Mouse (Mus musculus) hindbrain, embryonic 13.5 days (tissue): Measurements from ENCODE around the gene Acap2. TPM values are rescaled to one million over a fixed set of nuclear protein-coding genes. Genes with fewer than 3 reads are reported as not detected.
A peak's percentile ranks its signal among the peaks of the same experiment; 100 is the strongest.

Source experiments
- ATAC-seq: fragments of 200-750 bp; cut with Nextera tagmentation; 2 replicates; pipeline ENCODE4 v1.8.0; 2017; ENCODE audit warnings: moderate TSS enrichment; ENCODE audit not compliant: low FRiP score
- H3K27ac ChIP-seq: fragments of 300-500 bp; sonication (generic); 2 replicates; pipeline ENCODE4 v1.5.1; 2015; ENCODE audit warnings: inconsistent platforms, mild to moderate bottlenecking, moderate library complexity
- H3K27me3 ChIP-seq: fragments of 300-500 bp; sonication (generic); 2 replicates; pipeline ENCODE4 v1.6.1; 2015; ENCODE audit warnings: mild to moderate bottlenecking, inconsistent platforms
- H3K36me3 ChIP-seq: fragments of 300-500 bp; sonication (generic); 2 replicates; pipeline ENCODE4 v1.6.1; 2015; ENCODE audit warnings: mild to moderate bottlenecking, inconsistent platforms
- H3K4me1 ChIP-seq: fragments of 300-500 bp; sonication (generic); replicated peaks from 2 replicates; pipeline ENCODE4 v1.6.1; 2015; ENCODE audit warnings: inconsistent platforms
- H3K4me2 ChIP-seq: fragments of 300-500 bp; sonication (generic); 2 replicates; pipeline ENCODE4 v1.6.1; 2015; ENCODE audit warnings: inconsistent platforms, mild to moderate bottlenecking, moderate library complexity
- H3K4me3 ChIP-seq: fragments of 300-500 bp; sonication (generic); 2 replicates; pipeline ENCODE4 v1.5.1; 2015; ENCODE audit warnings: mild to moderate bottlenecking, inconsistent platforms
- H3K9ac ChIP-seq: fragments of 300-500 bp; sonication (generic); 2 replicates; pipeline ENCODE4 v1.6.1; 2015; ENCODE audit warnings: mild to moderate bottlenecking, inconsistent platforms
- H3K9me3 ChIP-seq: fragments of 300-500 bp; sonication (generic); 2 replicates; pipeline ENCODE4 v1.6.1; 2016; ENCODE audit warnings: inconsistent platforms
- WGBS: fragments of 180-500 bp; shearing (Covaris S2); methylation state at CpG from one replicate; pipeline ENCODE4 v1.1.7; 2015; 5-methylcytosine and 5-hydroxymethylcytosine counted together
- polyA plus RNA-seq: library from polyadenylated mRNA; unstranded; fragments of >200 nt; fragmentation: Nextera tagmentation; extraction: Ambion mirVana; gene quantifications from 2 replicates; pipeline ENCODE4 v1.2.1, GENCODE M21; 2015

Gene Acap2
- polyA plus RNA-seq, 1 experiment from 2014 or later, result 12.4 TPM

- 86% methylated on average over 2 of the region's 2 CpGs for WGBS
- peak overlapping the region; percentile 97; the same call in 1 of the 2 replicates for H3K4me3 ChIP-seq
- no peaks in the 10 kb centered on the region for H3K27me3 ChIP-seq
- H3K9ac ChIP-seq, result no peak overlapping the region
- H3K4me1 ChIP-seq, result peaks cover 30% of the 10 kb centered on the region
- H3K36me3 ChIP-seq, result no peaks in the 10 kb centered on the region
- H3K9me3 ChIP-seq, result no peaks in the 10 kb centered on the region
- H3K27ac ChIP-seq, result peak overlapping the region; percentile 96; the same call in 1 of the 2 replicates
- no peak for ATAC-seq
- peak overlapping the region; percentile 80 for H3K4me2 ChIP-seq
These were observed 659 bp upstream of the Acap2 start for GRCm38 (mm10) chr16:31201704-31202103.

DNA sequence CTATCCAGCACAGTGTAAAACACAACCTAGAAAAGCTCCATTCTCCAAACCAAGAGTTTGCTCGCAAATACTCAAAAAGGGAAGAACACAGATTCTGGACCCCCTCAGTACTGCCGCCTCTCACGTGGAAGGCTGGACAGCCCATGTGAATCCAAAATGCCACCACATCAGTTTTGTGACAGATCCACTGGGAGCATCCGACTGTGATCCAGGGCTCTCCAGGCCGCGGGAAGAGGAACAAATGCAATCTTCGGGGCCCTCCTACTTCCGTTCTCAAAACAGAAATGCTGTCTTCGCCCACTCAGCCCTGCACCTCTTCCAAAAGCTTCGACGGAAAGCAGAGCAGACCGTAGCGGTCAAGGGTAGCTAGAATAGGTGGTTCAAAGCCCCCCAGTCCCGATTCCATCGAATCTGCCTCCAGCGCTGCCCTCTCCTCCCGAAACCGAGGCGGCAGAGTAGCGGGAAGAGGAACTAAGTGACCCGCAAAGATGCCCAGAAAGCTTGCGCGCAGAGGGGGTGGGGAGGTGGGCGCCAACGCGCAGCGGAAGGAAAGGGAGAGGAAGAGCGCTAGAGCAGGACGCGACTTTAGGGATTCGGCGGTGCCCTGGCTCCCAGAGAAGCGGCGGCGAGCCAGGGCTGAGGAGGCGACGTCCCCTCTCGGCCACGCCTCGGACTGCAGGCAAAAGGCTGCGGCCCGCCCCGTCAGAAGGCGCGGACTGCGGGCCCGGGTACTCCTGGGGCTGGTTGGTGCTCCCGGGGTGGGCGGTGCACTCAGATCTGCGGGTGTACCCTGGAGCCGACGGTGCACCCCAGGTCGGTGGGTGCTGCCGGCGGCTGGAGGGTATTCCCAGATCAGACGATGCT is 887 bp downstream of the Acap2 start:
- Histone ChIP-seq H3K9me3 (no peaks in the 10 kb centered on the region), H3K4me1 (peaks cover 35% of the 10 kb centered on the region), H3K4me2 (peak overlapping the region; percentile 80), H3K9ac (peak overlapping the region; percentile 97), H3K27me3 (no peaks in the 10 kb centered on the region), H3K36me3 (no peaks in the 10 kb centered on the region), H3K4me3 (peak overlapping the region; percentile 97), H3K27ac (peak overlapping the region; percentile 96)
- WGBS, result under 1% methylated on average over 47 of the region's 56 CpGs
- ATAC-seq, result peak; percentile 26

GRCm38 (mm10) chr16:31199591-31199925 is 1.5 kb downstream of the Acap2 start:
- Histone ChIP-seq H3K4me2 (peak overlapping the region; percentile 80), H3K27ac (peak overlapping the region; percentile 96), H3K9me3 (no peaks in the 10 kb centered on the region), H3K36me3 (no peaks in the 10 kb centered on the region), H3K9ac (peak overlapping the region; percentile 97), H3K4me1 (peaks cover 38% of the 10 kb centered on the region), H3K4me3 (peak overlapping the region; percentile 97), H3K27me3 (no peaks in the 10 kb centered on the region)
- ATAC-seq, result no peak
- WGBS, result 1% methylated on average over 14 of the region's 14 CpGs

DNA sequence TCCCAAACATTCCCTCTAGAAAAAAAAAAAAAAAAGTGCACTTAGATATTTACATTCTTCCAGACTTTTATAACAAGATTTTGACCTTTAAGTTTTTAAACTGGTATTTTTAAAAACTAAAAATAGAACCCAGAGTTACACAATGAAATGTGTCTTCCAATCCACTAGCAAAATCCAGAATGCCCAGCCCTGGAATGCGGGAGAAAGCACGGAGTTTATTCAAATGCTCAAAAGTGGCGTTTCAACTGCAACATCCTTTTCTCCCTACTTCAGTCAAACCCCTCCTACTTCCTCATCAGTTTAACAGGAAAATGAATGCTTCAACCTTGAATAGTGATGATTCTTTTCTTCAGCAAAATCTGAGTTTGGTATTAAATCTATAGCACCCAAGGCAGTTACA is 4.1 kb downstream of the Acap2 start:
- Histone ChIP-seq H3K36me3 (no peaks in the 10 kb centered on the region), H3K9ac (no peak overlapping the region), H3K4me1 (peaks cover 56% of the 10 kb centered on the region), H3K27me3 (no peaks in the 10 kb centered on the region), H3K27ac (no peak overlapping the region), H3K4me2 (no peak overlapping the region), H3K9me3 (no peaks in the 10 kb centered on the region), H3K4me3 (no peak overlapping the region)
- WGBS, result 65% methylated on average over 3 of the region's 3 CpGs
- no peak for ATAC-seq

- H3K9ac ChIP-seq, result no peak overlapping the region
- no peak overlapping the region for H3K4me3 ChIP-seq
- no peaks in the 10 kb centered on the region for H3K27me3 ChIP-seq
- WGBS, result 62% methylated on average over 3 of the region's 3 CpGs
- no peaks in the 10 kb centered on the region for H3K9me3 ChIP-seq
- ATAC-seq, result no peak
- peaks cover 37% of the 10 kb centered on the region for H3K4me1 ChIP-seq
- H3K27ac ChIP-seq, result no peak overlapping the region
- H3K4me2 ChIP-seq, result no peak overlapping the region
- no peaks in the 10 kb centered on the region for H3K36me3 ChIP-seq
These were observed 8.5 kb downstream of the Acap2 start for GRCm38 (mm10) chr16:31192526-31192925.

- no peak for ATAC-seq
- H3K4me3 ChIP-seq, result no peak overlapping the region
- no peaks in the 10 kb centered on the region for H3K36me3 ChIP-seq
- H3K9ac ChIP-seq, result no peak overlapping the region
- H3K9me3 ChIP-seq, result no peaks in the 10 kb centered on the region
- H3K4me2 ChIP-seq, result no peak overlapping the region
- WGBS, result 71% methylated on average over 6 of the region's 6 CpGs
- peaks cover 40% of the 10 kb centered on the region for H3K4me1 ChIP-seq
- no peaks in the 10 kb centered on the region for H3K27me3 ChIP-seq
- no peak overlapping the region for H3K27ac ChIP-seq
These were observed 9.2 kb downstream of the Acap2 start for GRCm38 (mm10) chr16:31191818-31192217.

GRCm38 (mm10) chr16:31190426-31190825 is 10.6 kb downstream of the Acap2 start:
- 92% methylated on average over 8 of the region's 8 CpGs for WGBS

DNA sequence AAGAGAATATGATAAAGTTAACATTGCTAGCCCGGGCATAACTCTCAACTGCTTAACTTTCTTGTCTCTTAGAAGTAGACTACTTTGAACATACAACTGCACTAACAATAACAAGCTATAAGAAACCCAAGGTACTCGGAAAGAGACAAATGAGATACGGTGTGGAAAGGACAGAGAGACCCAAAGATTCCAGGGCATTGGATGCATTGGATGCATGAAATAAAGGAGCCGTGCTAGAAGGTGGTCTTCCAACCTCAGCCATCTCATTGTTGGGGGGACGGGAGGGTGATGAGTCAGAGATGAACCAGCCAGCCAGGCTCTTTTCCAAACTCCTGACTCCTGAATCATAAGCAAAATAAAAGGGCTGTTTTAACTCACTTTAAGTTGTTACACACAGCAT is 11.8 kb downstream of the Acap2 start:
- Histone ChIP-seq H3K27ac (no peak overlapping the region), H3K9me3 (no peaks in the 10 kb centered on the region), H3K4me2 (no peak overlapping the region), H3K27me3 (no peaks in the 10 kb centered on the region), H3K9ac (no peak overlapping the region), H3K4me1 (peaks cover 34% of the 10 kb centered on the region), H3K4me3 (no peak overlapping the region), H3K36me3 (no peaks in the 10 kb centered on the region)
- WGBS, result 91% methylated on average over 5 of the region's 5 CpGs
- no peak for ATAC-seq

More at GRCm38 (mm10) chr16:31190426-31190825, 10.6 kb downstream of the Acap2 start:
- no peak overlapping the region for H3K9ac ChIP-seq
- no peaks in the 10 kb centered on the region for H3K36me3 ChIP-seq
- no peak overlapping the region for H3K4me2 ChIP-seq
- H3K4me3 ChIP-seq, result no peak overlapping the region
- no peaks in the 10 kb centered on the region for H3K9me3 ChIP-seq
- ATAC-seq, result no peak
- H3K27me3 ChIP-seq, result no peaks in the 10 kb centered on the region
- H3K4me1 ChIP-seq, result peaks cover 38% of the 10 kb centered on the region
- H3K27ac ChIP-seq, result no peak overlapping the region

- no peak overlapping the region for H3K4me3 ChIP-seq
- ATAC-seq, result no peak
- peaks cover 30% of the 10 kb centered on the region for H3K4me1 ChIP-seq
- H3K9me3 ChIP-seq, result no peaks in the 10 kb centered on the region
- H3K36me3 ChIP-seq, result no peaks in the 10 kb centered on the region
- H3K27ac ChIP-seq, result no peak overlapping the region
- 95% methylated on average over 2 of the region's 2 CpGs for WGBS
- H3K9ac ChIP-seq, result no peak overlapping the region
- H3K27me3 ChIP-seq, result no peaks in the 10 kb centered on the region
- no peak overlapping the region for H3K4me2 ChIP-seq
These were observed 12.2 kb downstream of the Acap2 start for GRCm38 (mm10) chr16:31188799-31189198.

DNA sequence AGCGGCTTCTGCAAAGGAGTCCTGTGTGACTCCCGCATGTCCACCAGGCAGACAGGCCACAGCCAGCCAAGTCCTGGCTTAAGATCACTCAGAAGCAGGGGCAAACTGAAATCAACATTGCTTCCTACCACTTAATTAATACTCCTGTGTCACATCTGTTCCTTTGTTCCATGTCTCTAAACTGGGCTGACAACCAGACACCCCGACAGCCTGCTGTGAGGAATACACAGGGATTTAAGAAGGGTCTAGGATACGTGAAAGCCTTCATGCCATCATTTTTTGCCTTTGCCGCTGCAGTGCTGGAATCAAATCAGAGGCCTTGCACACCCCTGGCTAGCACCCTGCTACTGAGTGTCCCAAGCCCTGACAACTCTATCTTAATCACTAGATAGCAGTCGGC is 12.8 kb downstream of the Acap2 start:
- H3K4me2 ChIP-seq, result no peak overlapping the region
- H3K4me1 ChIP-seq, result peaks cover 32% of the 10 kb centered on the region
- no peaks in the 10 kb centered on the region for H3K27me3 ChIP-seq
- no peak for ATAC-seq
- H3K36me3 ChIP-seq, result no peaks in the 10 kb centered on the region
- H3K9ac ChIP-seq, result no peak overlapping the region
- peak overlapping the region; percentile 61 for H3K27ac ChIP-seq
- H3K4me3 ChIP-seq, result no peak overlapping the region
- H3K9me3 ChIP-seq, result no peaks in the 10 kb centered on the region
- 53% methylated on average over 6 of the region's 6 CpGs for WGBS

- Histone ChIP-seq H3K9me3 (no peaks in the 10 kb centered on the region), H3K27me3 (no peaks in the 10 kb centered on the region), H3K4me1 (peaks cover 29% of the 10 kb centered on the region), H3K4me2 (no peak overlapping the region), H3K9ac (no peak overlapping the region), H3K36me3 (no peaks in the 10 kb centered on the region), H3K27ac (no peak overlapping the region), H3K4me3 (no peak overlapping the region)
- 73% methylated on average over 1 of the region's 1 CpGs for WGBS
- no peak for ATAC-seq
These were observed 13.9 kb downstream of the Acap2 start for GRCm38 (mm10) chr16:31187192-31187591.

GRCm38 (mm10) chr16:31185757-31186156 is 15.3 kb downstream of the Acap2 start:
- Histone ChIP-seq H3K36me3 (no peaks in the 10 kb centered on the region), H3K9me3 (no peaks in the 10 kb centered on the region), H3K27ac (no peak overlapping the region), H3K4me1 (peaks cover 26% of the 10 kb centered on the region), H3K4me3 (no peak overlapping the region), H3K9ac (no peak overlapping the region), H3K4me2 (no peak overlapping the region), H3K27me3 (no peaks in the 10 kb centered on the region)
- ATAC-seq, result no peak
- WGBS, result 94% methylated on average over 2 of the region's 2 CpGs

GRCm38 (mm10) chr16:31184727-31185126 is 16.3 kb downstream of the Acap2 start:
- Histone ChIP-seq H3K27ac (no peak overlapping the region), H3K4me2 (no peak overlapping the region), H3K4me1 (peaks cover 26% of the 10 kb centered on the region), H3K9me3 (no peaks in the 10 kb centered on the region), H3K4me3 (no peak overlapping the region), H3K9ac (no peak overlapping the region), H3K27me3 (no peaks in the 10 kb centered on the region), H3K36me3 (no peaks in the 10 kb centered on the region)
- ATAC-seq, result no peak
- WGBS, result 57% methylated on average over 4 of the region's 4 CpGs
